Mouse (Mus musculus) left cerebral cortex, adult 11 months (tissue): ENCODE measurements at regions not wholly inside any gene's neighbourhood (a gene's known extent, or its start where the extent isn't known, plus 50 kb on each side); places are given as distances from the start of the nearest gene placed in this dataset.

Experiments
- DNase-seq: peaks from one replicate; pipeline ENCODE4 v3.0.0; 2022; ENCODE audit warnings: low spot score

- DNase-seq = no peak
These were observed 64.8 kb upstream of the Bcl6 start for GRCm38 (mm10) chr16:24053403-24053802.

DNA sequence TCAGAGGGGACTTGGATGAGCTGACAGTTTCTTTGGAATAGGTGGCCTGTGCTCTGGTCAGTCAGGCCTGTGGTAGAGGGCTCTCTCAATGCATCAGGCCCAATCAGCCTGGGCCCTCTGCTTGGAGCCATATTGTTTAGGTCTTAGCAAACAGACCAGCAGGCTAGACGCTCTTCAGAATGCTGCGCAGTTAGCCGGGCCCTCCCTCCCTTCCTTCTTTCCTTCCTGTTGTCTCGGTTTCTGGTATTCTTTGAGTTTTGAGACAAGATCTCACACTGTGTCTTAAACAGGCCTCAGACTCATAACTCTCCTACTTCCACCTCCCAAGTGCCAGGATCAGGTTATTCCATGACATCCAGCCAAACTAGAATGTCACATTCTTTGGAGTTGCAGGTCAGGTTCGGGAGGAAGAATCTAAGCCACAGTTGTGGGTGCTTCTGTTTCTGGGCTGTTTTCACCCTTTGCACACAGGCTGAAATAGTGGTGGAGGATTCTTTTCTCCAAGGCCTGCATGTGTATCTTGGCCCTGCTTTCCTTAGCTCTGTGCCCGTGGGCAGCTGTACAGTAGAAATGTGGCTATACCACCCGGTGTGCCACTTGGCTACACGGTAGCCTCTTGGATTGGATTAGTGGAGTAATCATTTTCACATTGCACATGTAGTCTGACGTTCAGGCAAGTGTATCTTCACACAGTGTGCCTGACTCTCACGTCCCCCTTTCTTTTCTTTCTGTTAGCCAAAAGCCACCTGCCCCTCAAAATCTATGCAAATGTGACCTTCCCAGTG is 62.4 kb upstream of the Bcl6 start:
- DNase-seq = no peak

- no peak for DNase-seq
These were observed 55.1 kb upstream of the Bcl6 start for GRCm38 (mm10) chr16:24043779-24044178.

DNA sequence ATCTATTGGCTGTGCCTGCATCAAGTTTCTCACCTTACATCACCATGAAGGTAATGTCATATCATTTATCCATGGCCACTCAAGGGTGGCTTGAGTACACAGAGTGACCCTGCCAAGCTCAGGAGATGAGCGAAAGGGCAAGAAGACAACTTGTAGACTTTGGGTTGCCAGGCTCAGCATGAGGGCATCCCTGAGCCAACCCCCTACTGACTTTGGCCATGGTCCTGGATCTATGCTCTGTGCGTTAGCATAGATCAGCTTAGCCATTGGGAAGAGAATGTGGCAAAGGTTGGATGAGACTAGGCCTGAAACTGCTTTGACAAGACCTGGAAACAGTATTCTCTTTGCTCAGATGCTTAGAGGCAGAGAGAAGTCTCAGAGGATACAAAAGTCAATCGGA is 54.3 kb upstream of the Bcl6 start:
- DNase-seq = no peak

GRCm38 (mm10) chr16:24042216-24042615 is 53.6 kb upstream of the Bcl6 start:
- no peak for DNase-seq

DNA sequence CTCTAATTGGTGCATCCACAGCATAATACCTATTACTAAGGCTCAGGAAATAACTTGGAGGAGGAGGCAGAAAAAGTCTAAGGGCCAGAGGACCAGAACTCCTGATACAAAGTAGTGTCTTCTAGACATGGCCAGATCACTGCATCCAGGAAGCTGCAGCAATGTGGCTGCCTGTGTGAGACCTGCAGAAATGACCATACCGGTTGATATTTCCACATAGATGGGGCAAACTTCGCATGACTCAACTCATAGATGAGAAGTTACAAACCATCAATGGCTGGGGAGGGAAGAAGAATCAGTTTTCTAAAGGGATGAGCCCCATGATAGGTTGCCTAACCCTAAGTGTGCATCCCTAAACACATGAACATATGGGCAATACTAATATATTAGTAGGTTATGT is 52.8 kb upstream of the Bcl6 start:
- DNase-seq = no peak

- DNase-seq = no peak
These were observed 51.1 kb upstream of the Bcl6 start for GRCm38 (mm10) chr16:24039765-24040164.
